Mouse (Mus musculus) small intestine, adult 2 months (tissue): ENCODE data around the gene Atp6v1fnb. TPM values are rescaled to one million over a fixed set of nuclear protein-coding genes. Genes with fewer than 3 reads are reported as not detected.

Source experiments
- H3K27ac ChIP-seq: fragments of 200-500 bp; 2 replicates; pipeline ENCODE4 v1.5.1; 2012; ENCODE audit warnings: low read depth, low read length, control low read depth, inconsistent platforms; ENCODE audit not compliant: insufficient read depth
- H3K27me3 ChIP-seq: fragments of 200-500 bp; 2 replicates; pipeline ENCODE4 v1.6.1; 2012; ENCODE audit warnings: mild to moderate bottlenecking, moderate library complexity, low read length, inconsistent platforms; ENCODE audit not compliant: control insufficient read depth, insufficient read depth
- H3K36me3 ChIP-seq: fragments of 200-500 bp; 2 replicates; pipeline ENCODE4 v1.6.1; 2012; ENCODE audit warnings: mild to moderate bottlenecking, low read length, control low read depth, inconsistent platforms; ENCODE audit not compliant: control insufficient read depth, insufficient read depth
- H3K4me1 ChIP-seq: fragments of 200-500 bp; 2 replicates; pipeline ENCODE4 v1.6.1; 2012; ENCODE audit warnings: low read length, inconsistent platforms, mixed read lengths; ENCODE audit not compliant: control insufficient read depth, insufficient read depth, insufficient read length
- H3K4me3 ChIP-seq: fragments of 200-500 bp; 2 replicates; pipeline ENCODE4 v1.5.1; 2012; ENCODE audit warnings: low read depth, mild to moderate bottlenecking, control low read depth, inconsistent platforms, low read length, moderate library complexity
- CTCF ChIP-seq: fragments of 200-500 bp; IDR thresholded peaks from 2 replicates; pipeline ENCODE4 v1.5.1; 2012; ENCODE audit warnings: low read depth, mild to moderate bottlenecking, control low read depth, inconsistent platforms, low read length, moderate library complexity, mixed read lengths; ENCODE audit not compliant: insufficient replicate concordance, insufficient read length; ENCODE audit errors: extremely low read depth
- POLR2A ChIP-seq: fragments of 200-500 bp; IDR thresholded peaks from 2 replicates; pipeline ENCODE4 v1.6.1; 2012; ENCODE audit warnings: low read depth, mild to moderate bottlenecking, control low read depth, inconsistent platforms, low read length, moderate library complexity
- WGBS: fragments of 180-500 bp; shearing (Covaris S2); methylation state at CpG from one replicate; pipeline ENCODE4 v1.1.7; 2018; 5-methylcytosine and 5-hydroxymethylcytosine counted together
- polyA plus RNA-seq: library from polyadenylated mRNA; depleted of rRNA; stranded (reverse); fragments of >200 nt; gene quantifications from 2 replicates; pipeline ENCODE4 v1.2.3, GENCODE M21; 2012; rRNA removed

The Atp6v1fnb gene
- polyA plus RNA-seq = 0.20 and 0.22 TPM in 2 replicates

DNA sequence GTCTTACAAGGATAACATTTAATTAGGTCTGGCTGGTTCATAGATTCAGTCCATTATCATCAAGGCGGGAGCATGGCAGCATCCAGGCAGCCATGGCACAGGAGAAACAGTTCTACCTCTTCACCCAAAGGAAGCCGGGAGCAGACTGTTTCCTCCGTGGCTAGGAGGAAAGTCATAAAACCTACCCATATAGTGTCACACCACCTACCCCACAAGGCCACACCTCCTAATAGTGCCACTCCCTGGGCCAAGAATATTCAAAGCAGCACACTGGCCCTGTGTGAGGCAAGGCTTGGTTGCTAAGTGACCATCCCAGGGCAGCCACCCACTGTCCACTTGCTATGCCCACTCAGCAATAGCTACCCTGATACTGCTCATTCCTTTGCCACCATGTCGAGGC, at the start of gene Atp6v1fnb:
TSS of gene Atp6v1fnb (plus strand) at position 301 of the 400 bp plus-strand sequence.
- TF ChIP-seq CTCF (no peak), POLR2A (no peak)
- Histone ChIP-seq H3K27me3 (no peaks in the 10 kb centered on the region), H3K27ac (no peak within 1 kb of the TSS), H3K4me1 (peaks cover 13% of the 10 kb centered on the region), H3K4me3 (no peak within 1 kb of the TSS), H3K36me3 (peaks cover 5% of the 10 kb centered on the region)
- WGBS = 71% methylated on average over 4 of the region's 4 CpGs

DNA sequence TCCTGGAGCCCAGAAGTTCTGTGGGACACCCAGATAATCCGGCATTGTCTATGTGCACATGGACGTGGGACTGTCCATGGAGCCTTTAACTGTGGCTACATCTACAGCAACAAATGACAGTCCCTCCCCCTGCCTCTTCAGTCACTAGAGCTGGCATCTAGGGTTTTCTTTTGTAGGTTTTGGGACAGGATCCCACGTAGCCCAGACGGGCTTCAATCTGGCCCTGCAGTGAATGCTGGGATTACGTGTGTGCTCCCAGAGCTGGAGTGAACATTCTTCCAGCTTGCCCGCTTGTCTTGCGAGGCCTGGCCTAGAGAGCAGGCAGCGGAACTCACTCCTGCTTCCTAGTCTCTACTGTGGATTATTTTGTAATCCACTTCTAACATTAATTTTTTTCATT, 46.1 kb upstream of the Atp6v1fnb start:
- H3K27ac ChIP-seq = no peak overlapping the region
- no peaks in the 10 kb centered on the region for H3K4me1 ChIP-seq
- peaks cover 4% of the 10 kb centered on the region; the same call in 1 of the 2 replicates for H3K27me3 ChIP-seq
- no peaks in the 10 kb centered on the region for H3K36me3 ChIP-seq
- no peak overlapping the region for H3K4me3 ChIP-seq
- no peak for TF ChIP-seq POLR2A
- no peak for TF ChIP-seq CTCF
- 90% methylated on average over 8 of the region's 8 CpGs for WGBS

DNA sequence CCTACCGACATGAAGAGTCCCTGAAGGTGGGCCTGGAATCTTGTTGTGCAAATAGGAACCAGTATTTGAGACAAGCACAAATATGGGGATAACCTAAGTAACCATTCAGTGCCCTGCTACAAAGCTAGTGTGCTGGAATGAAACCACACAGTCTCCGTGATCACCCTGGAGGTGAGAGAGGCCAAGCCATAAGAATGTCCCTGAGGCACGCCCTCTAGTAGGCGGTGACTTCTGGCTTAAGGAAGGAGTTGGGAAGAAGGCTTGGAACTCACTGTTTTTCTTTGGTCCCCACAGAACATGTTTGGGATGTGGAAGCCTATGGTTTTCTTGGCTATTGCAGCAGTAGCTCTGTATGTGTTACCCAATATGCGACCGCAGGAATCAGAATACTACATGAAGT, 44.9 kb upstream of the Atp6v1fnb start:
- no peaks in the 10 kb centered on the region for H3K4me1 ChIP-seq
- WGBS = 57% methylated on average over 6 of the region's 6 CpGs
- H3K27me3 ChIP-seq = peaks cover 4% of the 10 kb centered on the region; the same call in 1 of the 2 replicates
- H3K4me3 ChIP-seq = no peak overlapping the region
- H3K27ac ChIP-seq = no peak overlapping the region
- TF ChIP-seq CTCF (no peak), POLR2A (no peak)
- no peaks in the 10 kb centered on the region for H3K36me3 ChIP-seq

- Histone ChIP-seq H3K4me1 (peaks cover under 1% of the 10 kb centered on the region; the same call in 1 of the 2 replicates), H3K27ac (no peak overlapping the region), H3K4me3 (no peak overlapping the region), H3K36me3 (no peaks in the 10 kb centered on the region), H3K27me3 (peaks cover 10% of the 10 kb centered on the region)
- TF ChIP-seq POLR2A (no peak), CTCF (no peak)
- WGBS = 53% methylated on average over 4 of the region's 4 CpGs
Observed at GRCm38 (mm10) chr6:29428171-29428570, 43.1 kb upstream of the Atp6v1fnb start.

- no peak for TF ChIP-seq CTCF
- TF ChIP-seq POLR2A = no peak
- no peak overlapping the region for H3K4me3 ChIP-seq
- H3K4me1 ChIP-seq = peaks cover 6% of the 10 kb centered on the region
- H3K27ac ChIP-seq = no peak overlapping the region
- WGBS = 63% methylated on average over 15 of the region's 15 CpGs
- no peaks in the 10 kb centered on the region for H3K36me3 ChIP-seq
- peaks cover 30% of the 10 kb centered on the region for H3K27me3 ChIP-seq
Observed at GRCm38 (mm10) chr6:29430681-29431420, 40.4 kb upstream of the Atp6v1fnb start.

DNA sequence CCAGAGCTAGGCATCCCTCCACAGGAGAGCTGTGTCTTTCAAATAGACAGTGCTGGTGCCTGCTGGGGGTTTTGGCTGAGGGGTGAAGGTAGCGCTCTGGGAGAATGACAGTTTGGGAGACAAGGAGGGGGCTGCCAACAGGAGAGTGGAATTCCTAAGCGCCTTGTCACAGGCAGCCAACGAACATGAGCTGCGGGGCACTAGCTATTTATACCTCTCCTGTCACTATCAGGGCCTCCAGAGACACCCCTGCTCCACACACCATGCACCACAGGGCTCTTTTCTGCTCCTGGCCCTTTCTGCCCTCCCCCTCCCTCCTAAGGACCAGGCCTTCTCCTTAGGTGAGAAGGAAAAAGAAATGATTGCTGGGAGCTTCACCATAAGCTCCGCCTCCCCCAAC, 39.8 kb upstream of the Atp6v1fnb start:
- TF ChIP-seq CTCF (no peak), POLR2A (no peak)
- no peak overlapping the region for H3K27ac ChIP-seq
- peaks cover 30% of the 10 kb centered on the region for H3K27me3 ChIP-seq
- WGBS = 66% methylated on average over 5 of the region's 5 CpGs
- no peak overlapping the region for H3K4me3 ChIP-seq
- H3K4me1 ChIP-seq = peaks cover 6% of the 10 kb centered on the region
- H3K36me3 ChIP-seq = no peaks in the 10 kb centered on the region

DNA sequence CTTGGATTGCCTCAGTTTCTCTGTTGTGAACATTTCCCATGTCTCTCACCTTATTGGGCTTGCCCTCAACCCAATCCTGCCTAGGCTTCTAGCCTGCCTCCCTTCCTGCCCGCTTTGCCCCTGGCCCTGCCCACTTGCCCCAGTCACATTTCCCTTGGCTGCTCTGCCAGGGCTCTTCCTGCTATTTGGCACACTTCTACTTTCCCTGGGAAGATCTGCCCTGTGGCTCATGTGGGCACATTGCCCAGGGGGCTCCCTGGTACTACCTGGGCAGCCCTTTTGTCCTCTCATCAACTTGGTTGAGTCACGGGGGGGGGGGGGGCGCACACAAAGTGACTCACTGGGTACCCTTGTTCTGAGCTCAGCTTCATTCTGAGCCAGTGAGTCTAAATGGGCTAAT, 39.1 kb upstream of the Atp6v1fnb start:
- no peaks in the 10 kb centered on the region for H3K36me3 ChIP-seq
- no peak overlapping the region for H3K4me3 ChIP-seq
- peaks cover 30% of the 10 kb centered on the region for H3K27me3 ChIP-seq
- peaks cover 6% of the 10 kb centered on the region for H3K4me1 ChIP-seq
- 58% methylated on average over 3 of the region's 3 CpGs for WGBS
- H3K27ac ChIP-seq = no peak overlapping the region
- TF ChIP-seq POLR2A (no peak), CTCF (no peak)
